Mouse (Mus musculus) CH12.LX (cell line): ENCODE measurements around the gene Trpc2. TPM values are rescaled to one million over a fixed set of nuclear protein-coding genes. Genes with fewer than 3 reads are reported as not detected.

Source experiments
- DNase-seq: peaks from one replicate; pipeline ENCODE4 v3.0.0-alpha.2; 2013; ENCODE audit errors: extremely low read depth
- H3K27ac ChIP-seq: 2 replicates; pipeline ENCODE4 v1.5.1; 2012; ENCODE audit warnings: low read depth, mild to moderate bottlenecking, control low read depth, moderate library complexity; ENCODE audit not compliant: insufficient read depth
- H3K27me3 ChIP-seq: replicated peaks from 2 replicates; pipeline ENCODE3; 2012; ENCODE audit warnings: inconsistent platforms
- H3K36me3 ChIP-seq, 2 experiments: replicated peaks in 1 of 2; 2 replicates each; pipeline versions ENCODE3 to v1.6.1; 2012; ENCODE audit warnings: inconsistent platforms in 1 of 2, low read length in 1 of 2, mild to moderate bottlenecking in 1 of 2, mixed read lengths in 1 of 2, moderate library complexity in 1 of 2; ENCODE audit not compliant: control insufficient read depth in 1 of 2, insufficient read depth in 1 of 2
- H3K4me1 ChIP-seq, 2 experiments: 2 replicates each; pipeline ENCODE4 v1.6.1; 2012; ENCODE audit warnings: inconsistent platforms in 1 of 2, moderate library complexity in 1 of 2; ENCODE audit not compliant: insufficient read depth in 2 of 2, control insufficient read depth in 1 of 2
- H3K4me2 ChIP-seq: 2 replicates; pipeline ENCODE4 v1.6.1; 2012; ENCODE audit warnings: low read depth, mild to moderate bottlenecking, control low read depth; ENCODE audit not compliant: poor library complexity, insufficient read depth, severe bottlenecking
- H3K4me3 ChIP-seq, 3 experiments: fragments of 150-350 bp in 1 of 3; sonication (generic) in 1 of 3; replicated peaks in 1 of 3; 2 replicates each; pipeline versions ENCODE3 to v1.5.1; 2011 to 2012; ENCODE audit warnings: low read depth in 2 of 3, low read length in 2 of 3, mild to moderate bottlenecking in 2 of 3, moderate library complexity in 2 of 3, control low read depth in 1 of 3, improper control_type of control experiment in 1 of 3, inconsistent platforms in 1 of 3, mixed read lengths in 1 of 3; ENCODE audit not compliant: poor library complexity in 1 of 3
- H3K79me2 ChIP-seq: replicated peaks from 2 replicates; pipeline ENCODE4 v1.6.1; 2012; ENCODE audit warnings: mild to moderate bottlenecking, moderate library complexity; ENCODE audit not compliant: control insufficient read depth, poor library complexity, insufficient read depth, severe bottlenecking; ENCODE audit errors: extremely low read depth
- H3K9ac ChIP-seq: 2 replicates; pipeline ENCODE4 v1.6.1; 2012; ENCODE audit warnings: low read depth, mild to moderate bottlenecking, control low read depth, moderate library complexity; ENCODE audit not compliant: insufficient read depth
- H3K9me3 ChIP-seq: replicated peaks from 2 replicates; pipeline ENCODE3; 2012; ENCODE audit warnings: low read length, inconsistent platforms, mixed read lengths
- BHLHE40 ChIP-seq: IDR thresholded peaks from 2 replicates; pipeline ENCODE4 v1.6.1; 2011; ENCODE audit warnings: mild to moderate bottlenecking, low read depth, low read length, improper control_type of control experiment
- CHD1 ChIP-seq: IDR thresholded peaks from 2 replicates; pipeline ENCODE4 v1.6.1; 2012; ENCODE audit warnings: low read depth, low read length, improper control_type of control experiment, inconsistent platforms
- CHD2 ChIP-seq: IDR thresholded peaks from 2 replicates; pipeline ENCODE4 v1.6.1; 2011; ENCODE audit warnings: low read length, improper control_type of control experiment
- CTCF ChIP-seq, 2 experiments: IDR thresholded peaks in 1 of 2; conservative IDR thresholded peaks in 1 of 2; 2 replicates each; pipeline ENCODE4 v1.5.1; 2011 to 2012; ENCODE audit warnings: low read depth in 2 of 2, low read length in 2 of 2, improper control_type of control experiment in 1 of 2, inconsistent platforms in 1 of 2, mild to moderate bottlenecking in 1 of 2, moderate library complexity in 1 of 2
- E2F4 ChIP-seq: IDR thresholded peaks from 2 replicates; pipeline ENCODE4 v1.6.1; 2011; ENCODE audit warnings: low read depth, low read length, improper control_type of control experiment; ENCODE audit not compliant: insufficient replicate concordance
- EP300 ChIP-seq: IDR thresholded peaks from 2 replicates; pipeline ENCODE4 v1.6.1; 2011; ENCODE audit warnings: low read length, improper control_type of control experiment
- ETS1 ChIP-seq: conservative IDR thresholded peaks from 2 replicates; pipeline ENCODE4 v1.6.1; 2012; ENCODE audit warnings: low read depth, mild to moderate bottlenecking, inconsistent platforms, low read length, improper control_type of control experiment, moderate library complexity
- GABPA ChIP-seq: IDR thresholded peaks from 2 replicates; pipeline ENCODE4 v1.6.1; 2012; ENCODE audit warnings: low read depth, low read length, improper control_type of control experiment, inconsistent platforms; ENCODE audit not compliant: insufficient replicate concordance
- HCFC1 ChIP-seq: IDR thresholded peaks from 2 replicates; pipeline ENCODE4 v1.6.1; 2012; ENCODE audit warnings: low read depth, mild to moderate bottlenecking, inconsistent platforms, low read length, improper control_type of control experiment
- IRF4 ChIP-seq: IDR thresholded peaks from 2 replicates; pipeline ENCODE4 v1.6.1; 2014; ENCODE audit warnings: low read depth, mild to moderate bottlenecking, inconsistent platforms, low read length, improper control_type of control experiment
- JUND ChIP-seq: conservative IDR thresholded peaks from 2 replicates; pipeline ENCODE4 v1.6.1; 2011; ENCODE audit warnings: low read depth, low read length, improper control_type of control experiment
- MAZ ChIP-seq: IDR thresholded peaks from 2 replicates; pipeline ENCODE4 v1.6.1; 2012; ENCODE audit warnings: low read depth, mild to moderate bottlenecking, inconsistent platforms, low read length, improper control_type of control experiment, moderate library complexity
- MEF2A ChIP-seq: IDR thresholded peaks from 2 replicates; pipeline ENCODE4 v1.6.1; 2014; ENCODE audit warnings: low read depth, mild to moderate bottlenecking, inconsistent platforms, low read length, improper control_type of control experiment, borderline replicate concordance
- MXI1 ChIP-seq: IDR thresholded peaks from 2 replicates; pipeline ENCODE4 v1.6.1; 2011; ENCODE audit warnings: mild to moderate bottlenecking, low read depth, low read length, improper control_type of control experiment
- MYC ChIP-seq: IDR thresholded peaks from 2 replicates; pipeline ENCODE4 v1.6.1; 2011; ENCODE audit warnings: low read depth, mild to moderate bottlenecking, improper control_type of control experiment, low read length
- PAX5 ChIP-seq: IDR thresholded peaks from 2 replicates; pipeline ENCODE4 v1.6.1; 2012; ENCODE audit warnings: low read length, inconsistent platforms, mixed read lengths
- POLR2A ChIP-seq: IDR thresholded peaks from 2 replicates; pipeline ENCODE4 v1.6.1; 2011; ENCODE audit warnings: low read depth, mild to moderate bottlenecking, improper control_type of control experiment, low read length
- USF1 ChIP-seq: IDR thresholded peaks from 2 replicates; pipeline ENCODE4 v1.6.1; 2014; ENCODE audit warnings: low read depth, mild to moderate bottlenecking, inconsistent platforms, low read length, improper control_type of control experiment
- USF2 ChIP-seq: conservative IDR thresholded peaks from 2 replicates; pipeline ENCODE4 v1.6.1; 2011; ENCODE audit warnings: low read depth, low read length, improper control_type of control experiment
- ZMIZ1 ChIP-seq: IDR thresholded peaks from 2 replicates; pipeline ENCODE4 v1.6.1; 2012; ENCODE audit warnings: low read depth, mild to moderate bottlenecking, inconsistent platforms, low read length, improper control_type of control experiment
- ZNF384 ChIP-seq: IDR thresholded peaks from 2 replicates; pipeline ENCODE4 v1.6.1; 2012; ENCODE audit warnings: low read depth, low read length, improper control_type of control experiment, inconsistent platforms
- dilution Hi-C: fragments of 300-500 bp; cut with MboI; formaldehyde crosslinking; loops from 2 replicates; pipeline ENCODE4 v1.14.3; 2020; ENCODE audit warnings: low sequenced_read_pairs; ENCODE audit not compliant: extremely low pct_unique_long_range_greater_than_20kb, extremely low pct_ligation_motif_present
- in situ Hi-C: fragments of 300-500 bp; cut with MboI; formaldehyde crosslinking; loops from 3 replicates; pipeline ENCODE4 v1.14.3; 2019; ENCODE audit warnings: low sequenced_read_pairs, low pct_ligation_motif_present, low pct_unique_long_range_greater_than_20kb, mixed read lengths
- polyA plus RNA-seq: library from polyadenylated mRNA; unstranded; fragments of >175 nt; gene quantifications from 2 replicates; pipeline ENCODE4 v1.2.1, GENCODE M21; 2012; ENCODE audit warnings: low read depth; ENCODE audit not compliant: insufficient read length
- total RNA-seq, 2 experiments: library from RNA; depleted of rRNA; stranded (reverse); fragments of 300-350 nt in 1 of 2; fragments of >200 nt in 1 of 2; gene quantifications; 2 replicates each; pipeline ENCODE4 v1.2.3; 2012 to 2014

Trpc2 gene
- total and polyA plus RNA-seq, 3 experiments = 0.17 to 0.24 TPM; not detected in 1

GRCm38 (mm10) chr7:102037318-102037717, 45.6 kb upstream of the Trpc2 start:
- Histone ChIP-seq H3K79me2 (no peaks in the 10 kb centered on the region; the same call in 1 of the 2 replicates), H3K27me3 (no peaks in the 10 kb centered on the region), H3K27ac (no peak overlapping the region), H3K9me3 (no peaks in the 10 kb centered on the region), H3K4me2 (no peak overlapping the region), H3K4me3 (no peak overlapping the region), H3K9ac (no peak overlapping the region), H3K36me3 (peaks cover 57 to 91% of the 10 kb centered on the region in 2 experiments), H3K4me1 (peaks cover 0 to 5% of the 10 kb centered on the region in 2 experiments; a peak in 2 of 4 replicates)
- in situ Hi-C loops (no loop called here), dilution Hi-C loops (no loop called here)
- DNase-seq = no peak
- TF ChIP-seq MXI1 = no peak
- TF ChIP-seq IRF4 = no peak
- TF ChIP-seq E2F4 = no peak
- no peak for TF ChIP-seq ETS1
- TF ChIP-seq POLR2A = no peak
- TF ChIP-seq JUND = no peak
- no peak for TF ChIP-seq ZNF384
- TF ChIP-seq GABPA = no peak
- no peak for TF ChIP-seq HCFC1
- no peak for TF ChIP-seq USF2
- TF ChIP-seq CTCF (conservative IDR thresholded peaks at IDR 0.05 in 1 of 2, IDR thresholded peaks at IDR 0.05 in 1 of 2; ENCODE audit: low read depth in 2 of 2, low read length in 2 of 2) = no peak

- in situ Hi-C loops (no loop called here), dilution Hi-C loops (no loop called here)
- Histone ChIP-seq H3K4me1 (0 out of 4 replicates have a peak, but pooled peaks cover 0 to 3% of the 10 kb centered on the region in 2 experiments), H3K27ac (no peak overlapping the region), H3K9ac (no peak overlapping the region), H3K36me3 (peaks cover 28 to 65% of the 10 kb centered on the region in 2 experiments), H3K4me3 (no peak overlapping the region), H3K4me2 (no peak overlapping the region), H3K9me3 (no peaks in the 10 kb centered on the region), H3K27me3 (no peaks in the 10 kb centered on the region), H3K79me2 (no peaks in the 10 kb centered on the region; the same call in 1 of the 2 replicates)
- no peak for DNase-seq
- TF ChIP-seq CHD2 (no peak), USF2 (no peak), MYC (no peak), MEF2A (no peak), MAZ (no peak), ZMIZ1 (no peak), EP300 (no peak), BHLHE40 (no peak), JUND (no peak), CHD1 (no peak), PAX5 (no peak), POLR2A (no peak), USF1 (no peak)
Measured at GRCm38 (mm10) chr7:102042314-102042713, 40.6 kb upstream of the Trpc2 start.
